Mouse (Mus musculus) liver, embryonic 15.5 days (tissue): ENCODE measurements at regions not wholly inside any gene's neighbourhood (a gene's known extent, or its start where the extent isn't known, plus 50 kb on each side); places are given as distances from the start of the nearest gene placed in this dataset.

Experiments
- ATAC-seq: fragments of 200-750 bp; cut with Nextera tagmentation; 2 replicates; pipeline ENCODE4 v1.8.0; 2017; ENCODE audit warnings: moderate number of reproducible peaks, mild to moderate bottlenecking, moderate library complexity; ENCODE audit not compliant: insufficient read depth
- H3K27ac ChIP-seq: fragments of 300-500 bp; sonication (generic); replicated peaks from 2 replicates; pipeline ENCODE4 v1.5.1; 2015; ENCODE audit warnings: mild to moderate bottlenecking, inconsistent platforms
- H3K27me3 ChIP-seq: fragments of 300-500 bp; sonication (generic); 2 replicates; pipeline ENCODE4 v1.6.1; 2015; ENCODE audit warnings: mild to moderate bottlenecking, inconsistent platforms
- H3K36me3 ChIP-seq: fragments of 300-500 bp; sonication (generic); replicated peaks from 2 replicates; pipeline ENCODE4 v1.6.1; 2015; ENCODE audit warnings: moderate library complexity, mild to moderate bottlenecking, inconsistent platforms
- H3K4me1 ChIP-seq: fragments of 300-500 bp; sonication (generic); replicated peaks from 2 replicates; pipeline ENCODE4 v1.6.1; 2015; ENCODE audit warnings: inconsistent platforms
- H3K4me2 ChIP-seq: fragments of 300-500 bp; sonication (generic); 2 replicates; pipeline ENCODE4 v1.6.1; 2015; ENCODE audit warnings: moderate library complexity, mild to moderate bottlenecking, inconsistent platforms
- H3K4me3 ChIP-seq: fragments of 300-500 bp; sonication (generic); replicated peaks from 2 replicates; pipeline ENCODE4 v1.5.1; 2015; ENCODE audit warnings: mild to moderate bottlenecking, inconsistent platforms
- H3K9ac ChIP-seq: fragments of 300-500 bp; sonication (generic); 2 replicates; pipeline ENCODE4 v1.6.1; 2015; ENCODE audit warnings: moderate library complexity, mild to moderate bottlenecking, inconsistent platforms
- H3K9me3 ChIP-seq: fragments of 300-500 bp; sonication (generic); replicated peaks from 2 replicates; pipeline ENCODE4 v1.6.1; 2016; ENCODE audit warnings: inconsistent platforms
- WGBS: fragments of 180-500 bp; shearing (Covaris S2); methylation state at CpG from one replicate; pipeline ENCODE4 v1.1.7; 2015; ENCODE audit warnings: mixed read lengths; ENCODE audit not compliant: insufficient replicate concordance; 5-methylcytosine and 5-hydroxymethylcytosine counted together

DNA sequence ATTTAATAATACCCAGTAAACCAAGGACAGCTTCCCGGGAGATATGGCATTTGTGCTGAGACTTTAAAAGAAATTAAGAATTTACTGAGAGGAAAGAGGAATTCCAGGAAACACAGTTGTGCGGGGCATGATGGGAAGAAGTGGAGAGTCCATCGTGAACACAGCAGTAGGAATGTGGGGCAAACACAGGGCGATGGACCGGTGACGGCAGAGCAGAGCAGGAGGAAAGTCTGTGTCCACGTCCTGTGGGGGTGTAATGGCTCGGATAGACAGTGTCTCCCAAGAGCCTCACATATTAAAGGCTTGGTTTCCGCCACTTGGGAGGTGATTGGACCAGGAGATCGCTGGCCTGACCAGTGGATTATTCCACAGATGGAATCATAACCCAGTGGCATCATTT is 215.4 kb upstream of the Pkdcc start:
- no peak overlapping the region for H3K27ac ChIP-seq
- no peak overlapping the region for H3K4me2 ChIP-seq
- no peaks in the 10 kb centered on the region for H3K36me3 ChIP-seq
- H3K27me3 ChIP-seq = no peaks in the 10 kb centered on the region
- no peak overlapping the region for H3K4me3 ChIP-seq
- H3K4me1 ChIP-seq = no peaks in the 10 kb centered on the region
- 60% methylated on average over 10 of the region's 10 CpGs for WGBS
- no peaks in the 10 kb centered on the region for H3K9me3 ChIP-seq
- no peak for ATAC-seq
- H3K9ac ChIP-seq = no peak overlapping the region

DNA sequence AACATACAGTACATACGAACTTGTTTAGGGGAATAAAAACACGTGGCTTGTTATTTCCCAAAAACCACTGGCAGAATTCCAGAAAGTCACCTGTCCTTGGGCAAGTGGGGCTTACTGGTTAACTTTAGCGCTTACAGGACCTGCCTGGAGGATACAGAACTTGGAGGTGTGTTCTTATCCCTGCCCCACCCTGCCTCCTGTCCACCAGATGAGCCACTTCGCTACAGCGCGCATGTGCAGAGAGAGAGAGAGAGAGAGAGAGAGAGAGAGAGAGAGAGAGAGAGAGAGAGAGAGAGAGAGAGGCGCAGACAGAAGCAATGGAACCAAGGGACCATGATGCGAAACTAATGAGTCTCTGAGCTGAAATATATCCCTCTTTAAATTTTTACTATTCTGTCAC is 214.7 kb upstream of the Pkdcc start:
- Histone ChIP-seq H3K36me3 (no peaks in the 10 kb centered on the region), H3K4me2 (no peak overlapping the region), H3K9ac (no peak overlapping the region), H3K9me3 (no peaks in the 10 kb centered on the region), H3K27me3 (no peaks in the 10 kb centered on the region), H3K4me3 (no peak overlapping the region), H3K27ac (no peak overlapping the region), H3K4me1 (no peaks in the 10 kb centered on the region)
- WGBS = 57% methylated on average over 8 of the region's 8 CpGs
- ATAC-seq = no peak

DNA sequence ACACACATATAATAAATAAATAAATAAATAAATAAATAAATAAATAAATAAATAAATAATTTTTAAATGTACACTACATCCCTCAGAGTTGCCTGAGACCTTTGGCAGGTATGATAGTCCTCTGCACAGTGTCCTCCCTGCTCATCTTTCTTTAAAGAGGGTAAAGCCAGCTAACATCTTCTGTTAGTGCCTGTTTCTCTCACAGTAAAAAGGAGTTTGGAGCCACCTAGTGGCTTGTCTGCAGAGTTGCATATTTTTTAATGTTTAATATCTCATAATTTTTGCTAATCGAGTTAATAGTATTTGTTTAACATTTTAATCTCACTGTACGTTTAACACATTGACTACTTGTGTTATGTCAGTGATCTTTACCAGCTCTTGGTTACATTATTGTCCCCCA is 213.5 kb upstream of the Pkdcc start:
- no peaks in the 10 kb centered on the region for H3K36me3 ChIP-seq
- no peaks in the 10 kb centered on the region for H3K9me3 ChIP-seq
- no peaks in the 10 kb centered on the region for H3K4me1 ChIP-seq
- ATAC-seq = no peak
- H3K4me3 ChIP-seq = no peak overlapping the region
- H3K27me3 ChIP-seq = no peaks in the 10 kb centered on the region
- 5% methylated on average over 2 of the region's 2 CpGs for WGBS
- no peak overlapping the region for H3K27ac ChIP-seq
- H3K9ac ChIP-seq = no peak overlapping the region
- H3K4me2 ChIP-seq = no peak overlapping the region

DNA sequence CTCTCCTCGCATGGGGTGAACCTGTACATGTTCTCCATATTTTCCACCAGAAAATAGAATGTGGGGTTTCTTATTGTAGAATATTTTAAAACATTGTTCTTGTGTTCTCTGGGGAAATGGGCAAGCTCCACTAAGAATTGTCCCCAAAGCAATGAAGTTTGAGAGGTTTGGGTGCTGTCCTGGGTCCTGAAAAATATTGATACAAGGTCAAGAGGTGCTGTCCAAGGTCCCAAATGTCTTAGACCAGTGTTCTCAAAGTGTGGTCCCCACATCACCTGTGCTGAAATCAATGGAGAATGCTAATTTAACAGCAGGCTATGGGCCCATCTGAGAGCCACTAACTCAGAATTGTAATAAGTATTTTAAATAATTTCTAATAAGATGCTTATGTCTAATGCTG is 204.2 kb upstream of the Pkdcc start:
- Histone ChIP-seq H3K9ac (no peak overlapping the region), H3K9me3 (no peaks in the 10 kb centered on the region), H3K36me3 (no peaks in the 10 kb centered on the region), H3K27me3 (no peaks in the 10 kb centered on the region), H3K4me2 (no peak overlapping the region), H3K4me3 (no peak overlapping the region), H3K4me1 (no peaks in the 10 kb centered on the region), H3K27ac (no peak overlapping the region)
- WGBS = 74% methylated on average over 1 of the region's 1 CpGs
- ATAC-seq = no peak

DNA sequence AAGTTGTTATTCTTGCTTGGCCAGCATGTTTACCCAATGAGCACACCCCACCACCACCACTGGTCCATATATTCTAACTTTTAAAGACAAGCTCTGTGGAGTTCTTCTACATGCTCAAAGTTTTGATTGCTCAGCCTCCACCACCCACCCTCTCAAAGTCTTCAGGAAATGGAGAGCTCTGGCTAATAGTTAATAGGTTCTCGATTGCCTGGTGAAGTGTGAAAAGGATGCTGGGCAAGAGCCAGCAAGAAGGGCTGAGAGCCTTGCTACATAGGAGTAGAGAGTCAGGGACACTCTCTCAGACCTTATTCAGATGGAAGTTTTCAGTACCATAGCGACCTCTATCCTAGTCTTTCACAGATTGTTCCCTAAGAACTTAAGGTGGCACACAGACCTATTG is 199.4 kb upstream of the Pkdcc start:
- Histone ChIP-seq H3K9ac (no peak overlapping the region), H3K4me2 (no peak overlapping the region), H3K27me3 (no peaks in the 10 kb centered on the region), H3K36me3 (no peaks in the 10 kb centered on the region), H3K27ac (no peak overlapping the region), H3K4me1 (no peaks in the 10 kb centered on the region), H3K4me3 (no peak overlapping the region), H3K9me3 (no peaks in the 10 kb centered on the region)
- ATAC-seq = no peak
- 23% methylated on average over 2 of the region's 2 CpGs for WGBS

DNA sequence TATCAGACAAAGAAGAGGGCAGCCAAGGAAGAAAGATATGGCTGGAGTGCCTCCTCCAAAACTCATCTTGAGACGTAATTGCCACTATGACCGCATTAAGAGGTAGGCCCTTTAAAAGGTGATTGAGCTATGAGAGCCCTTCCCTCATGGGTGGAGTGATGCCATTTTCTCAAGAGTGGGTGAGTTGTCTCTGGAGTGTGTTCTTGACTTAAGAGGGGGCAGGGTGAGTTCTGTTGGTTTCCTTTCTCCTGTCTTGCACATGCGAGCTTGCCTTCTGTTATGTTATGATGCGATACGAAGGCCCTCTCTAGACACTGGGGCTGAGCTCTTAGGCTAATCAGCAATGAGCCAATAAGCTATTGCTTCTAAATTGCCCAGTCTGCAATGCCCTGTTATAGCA is 198.2 kb upstream of the Pkdcc start:
- H3K27ac ChIP-seq = no peak overlapping the region
- ATAC-seq = no peak
- 77% methylated on average over 5 of the region's 5 CpGs for WGBS
- no peaks in the 10 kb centered on the region for H3K9me3 ChIP-seq
- H3K36me3 ChIP-seq = no peaks in the 10 kb centered on the region
- no peaks in the 10 kb centered on the region for H3K4me1 ChIP-seq
- H3K4me2 ChIP-seq = no peak overlapping the region
- no peak overlapping the region for H3K4me3 ChIP-seq
- H3K9ac ChIP-seq = no peak overlapping the region
- H3K27me3 ChIP-seq = no peaks in the 10 kb centered on the region

DNA sequence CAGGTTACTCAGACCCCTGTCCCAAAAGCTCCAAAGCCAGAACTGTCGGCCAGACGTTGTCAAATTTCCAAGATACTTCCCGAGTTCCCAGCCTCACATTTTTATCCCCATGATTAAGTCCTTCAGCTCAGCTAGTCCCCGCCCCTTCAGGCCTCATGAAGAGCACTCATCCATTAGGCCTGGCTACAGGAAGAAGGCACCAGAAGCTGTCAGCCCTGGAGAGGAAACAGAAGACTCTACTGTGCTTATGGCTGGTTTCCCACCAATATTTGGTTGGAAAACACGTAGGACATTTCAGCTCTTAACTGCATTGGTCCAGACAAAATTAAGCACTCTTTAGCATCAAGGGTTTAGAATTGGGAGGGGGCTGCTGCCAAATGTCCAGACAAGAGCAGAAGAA is 195.8 kb upstream of the Pkdcc start:
- H3K9me3 ChIP-seq = no peaks in the 10 kb centered on the region
- no peak overlapping the region for H3K4me3 ChIP-seq
- no peak overlapping the region for H3K9ac ChIP-seq
- H3K27ac ChIP-seq = no peak overlapping the region
- no peaks in the 10 kb centered on the region for H3K27me3 ChIP-seq
- H3K4me1 ChIP-seq = no peaks in the 10 kb centered on the region
- 44% methylated on average over 5 of the region's 5 CpGs for WGBS
- H3K4me2 ChIP-seq = no peak overlapping the region
- no peaks in the 10 kb centered on the region for H3K36me3 ChIP-seq
- ATAC-seq = no peak

DNA sequence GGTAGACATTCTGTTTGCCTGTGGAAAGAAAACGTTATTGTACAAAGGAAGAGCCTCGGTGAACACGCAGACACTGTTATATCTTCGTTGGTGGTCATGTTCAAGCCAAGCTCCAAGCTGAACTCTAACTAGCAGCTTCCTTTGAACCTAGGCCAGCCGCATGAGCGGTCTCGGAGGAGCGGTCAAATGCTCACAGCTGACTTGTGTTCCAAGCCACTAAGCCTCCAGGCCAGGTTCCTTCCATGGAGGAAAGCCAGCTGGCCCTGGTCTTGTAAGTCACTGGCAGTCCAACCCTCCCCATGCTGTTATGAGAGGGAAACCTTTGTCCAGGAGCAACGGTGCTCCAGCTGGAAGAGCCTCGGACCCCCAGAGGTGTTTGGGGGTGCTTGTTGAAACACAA is 194.5 kb upstream of the Pkdcc start:
- ATAC-seq = no peak
- Histone ChIP-seq H3K9ac (no peak overlapping the region), H3K4me1 (no peaks in the 10 kb centered on the region; the same call in 1 of the 2 replicates), H3K4me2 (no peak overlapping the region), H3K27me3 (no peaks in the 10 kb centered on the region), H3K27ac (no peak overlapping the region), H3K36me3 (no peaks in the 10 kb centered on the region), H3K4me3 (no peak overlapping the region), H3K9me3 (no peaks in the 10 kb centered on the region)
- 69% methylated on average over 10 of the region's 10 CpGs for WGBS

DNA sequence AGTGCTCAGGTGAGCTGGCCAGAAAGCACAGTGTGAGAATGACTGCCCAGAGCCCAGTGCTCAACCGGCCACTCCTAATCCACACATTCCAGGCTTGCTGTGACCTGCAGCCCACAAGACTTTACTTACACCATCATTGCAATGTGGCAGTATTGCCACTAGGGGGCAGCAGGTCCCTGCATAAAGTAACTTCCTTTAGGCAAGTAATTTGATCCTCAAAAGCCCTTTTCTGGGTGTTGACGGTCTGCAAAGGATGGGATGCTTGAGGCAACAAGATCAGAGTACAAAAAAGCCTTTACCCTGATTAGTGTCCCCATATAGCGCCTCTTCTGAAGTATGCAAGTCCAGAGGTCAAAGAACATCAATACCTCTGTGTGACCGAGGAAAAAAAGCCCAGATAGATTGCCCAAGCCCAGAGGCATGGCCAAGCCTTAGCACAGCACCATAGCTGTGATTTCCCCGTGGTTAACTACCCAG is 189.7 kb upstream of the Pkdcc start:
- Histone ChIP-seq H3K9ac (no peak overlapping the region), H3K4me1 (no peaks in the 10 kb centered on the region; the same call in 1 of the 2 replicates), H3K4me2 (no peak overlapping the region), H3K36me3 (no peaks in the 10 kb centered on the region), H3K27me3 (no peaks in the 10 kb centered on the region), H3K4me3 (no peak overlapping the region), H3K9me3 (no peaks in the 10 kb centered on the region), H3K27ac (no peak overlapping the region)
- WGBS = 17% methylated on average over 5 of the region's 5 CpGs
- no peak for ATAC-seq

DNA sequence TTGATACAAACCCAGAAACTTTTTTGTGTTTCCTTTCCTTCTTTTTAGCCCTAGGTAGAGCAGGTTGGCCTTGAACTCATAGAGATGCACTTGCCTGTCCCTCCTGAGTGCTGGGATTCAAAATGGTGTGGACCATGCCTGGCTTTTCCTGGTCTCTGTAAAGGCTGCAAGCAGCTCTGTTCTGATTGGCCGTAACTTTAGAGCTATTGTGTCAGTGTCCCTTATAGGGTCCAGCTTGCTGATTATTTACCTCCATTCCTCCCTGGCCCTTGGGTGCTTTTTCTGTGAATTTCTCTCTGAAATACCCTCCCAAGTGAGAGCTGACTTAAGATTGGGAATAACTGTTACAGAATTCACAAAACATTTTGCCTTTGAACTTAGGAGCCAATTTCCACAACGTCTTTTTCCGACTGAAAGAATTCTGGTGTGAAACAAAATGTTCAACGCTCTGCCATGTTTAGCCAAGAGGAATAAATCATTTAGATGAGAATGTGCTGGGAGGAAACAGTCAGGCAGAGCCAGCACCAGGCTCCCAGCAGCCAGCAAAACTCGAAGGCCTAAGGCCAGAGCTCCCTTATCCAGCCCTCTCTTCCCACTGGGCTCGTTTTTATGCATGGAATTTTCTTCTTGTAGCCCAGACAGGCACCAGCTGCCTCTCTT is 180.0 kb upstream of the Pkdcc start:
- 55% methylated on average over 6 of the region's 6 CpGs for WGBS
- ATAC-seq = no peak
- no peak overlapping the region for H3K4me2 ChIP-seq
- no peak overlapping the region for H3K9ac ChIP-seq
- no peaks in the 10 kb centered on the region for H3K27me3 ChIP-seq
- H3K4me1 ChIP-seq = no peaks in the 10 kb centered on the region
- no peak overlapping the region for H3K27ac ChIP-seq
- H3K4me3 ChIP-seq = no peak overlapping the region
- H3K9me3 ChIP-seq = no peaks in the 10 kb centered on the region
- no peaks in the 10 kb centered on the region for H3K36me3 ChIP-seq

DNA sequence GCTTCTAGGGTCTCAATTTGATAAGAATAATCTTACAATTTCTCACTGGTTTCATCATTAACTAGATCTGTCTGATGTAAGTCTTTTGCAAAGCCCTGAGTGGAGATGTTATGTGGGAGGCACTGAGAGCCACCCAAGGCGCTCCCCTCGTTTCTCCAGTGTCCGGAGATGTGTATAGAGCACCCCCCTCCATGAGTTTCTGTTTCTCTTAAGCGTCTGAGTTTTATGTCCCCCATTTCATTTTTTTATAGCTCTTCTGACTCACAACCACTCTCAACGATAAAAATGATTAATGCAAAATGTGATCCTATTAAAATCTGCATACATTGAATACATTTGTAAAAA is 179.5 kb upstream of the Pkdcc start:
- H3K9ac ChIP-seq = no peak overlapping the region
- no peak for ATAC-seq
- H3K36me3 ChIP-seq = no peaks in the 10 kb centered on the region
- 65% methylated on average over 5 of the region's 5 CpGs for WGBS
- H3K27me3 ChIP-seq = no peaks in the 10 kb centered on the region
- no peaks in the 10 kb centered on the region for H3K4me1 ChIP-seq
- no peak overlapping the region for H3K4me3 ChIP-seq
- no peak overlapping the region for H3K27ac ChIP-seq
- no peaks in the 10 kb centered on the region for H3K9me3 ChIP-seq
- no peak overlapping the region for H3K4me2 ChIP-seq

DNA sequence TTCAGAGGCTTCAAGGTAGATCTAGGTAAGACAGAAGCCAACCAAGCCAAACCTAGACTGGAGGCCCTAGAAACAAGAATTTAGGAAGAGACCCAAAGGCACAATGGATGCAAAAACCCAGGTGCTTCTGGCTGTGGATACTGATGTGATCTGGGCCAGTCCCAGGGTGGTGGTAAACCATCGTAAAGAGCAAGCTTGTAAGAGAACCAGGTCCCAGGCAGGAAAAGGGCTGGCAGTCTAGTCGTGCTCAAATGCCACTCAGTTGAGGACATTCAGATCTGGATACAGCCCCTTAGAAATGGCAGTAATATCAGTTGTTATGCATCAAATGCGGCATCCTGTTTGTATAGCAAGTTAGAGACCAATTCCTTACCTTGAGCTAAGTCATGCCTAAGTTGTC is 175.5 kb upstream of the Pkdcc start:
- H3K36me3 ChIP-seq = no peaks in the 10 kb centered on the region

More for the DNA sequence above, 175.5 kb upstream of the Pkdcc start:
- H3K27me3 ChIP-seq = no peaks in the 10 kb centered on the region
- 67% methylated on average over 3 of the region's 3 CpGs for WGBS
- H3K9me3 ChIP-seq = no peaks in the 10 kb centered on the region
- no peaks in the 10 kb centered on the region for H3K4me1 ChIP-seq
- H3K27ac ChIP-seq = no peak overlapping the region
- no peak overlapping the region for H3K4me2 ChIP-seq
- ATAC-seq = no peak
- H3K4me3 ChIP-seq = no peak overlapping the region
- H3K9ac ChIP-seq = no peak overlapping the region
